Mouse (Mus musculus): ENCODE results near the gene Mapk13. TPM values are rescaled to one million over a fixed set of nuclear protein-coding genes. Genes with fewer than 3 reads are reported as not detected.

The Mapk13 gene
- polyA plus RNA-seq, 1 experiment: not detected

- TF ChIP-seq TAL1 (IDR thresholded peaks at IDR 0.05; ENCODE audit: low read length): no peak
- no peak for TF ChIP-seq GATA1 (IDR thresholded peaks at IDR 0.05; ENCODE audit: low read length)
- H3K36me3 ChIP-seq (ENCODE audit: control insufficient read depth): peaks cover 99% of the 10 kb centered on the region
- H3K4me3 ChIP-seq (replicated peaks): no peak overlapping the region
- peaks cover 22% of the 10 kb centered on the region for H3K9me3 ChIP-seq (ENCODE audit: control insufficient read depth, low read length)
- H3K27me3 ChIP-seq (ENCODE audit: control insufficient read depth): no peaks in the 10 kb centered on the region; the same call in 1 of the 2 replicates
- peaks cover 77% of the 10 kb centered on the region for H3K4me1 ChIP-seq (ENCODE audit: control insufficient read depth)
Observed at GRCm38 (mm10) chr17:28816875-28817811, 48.0 kb downstream of the Mapk13 start.

GRCm38 (mm10) chr17:28820189-28820588 lies 51.1 kb downstream of the Mapk13 start:
- TF ChIP-seq GATA1 (IDR thresholded peaks at IDR 0.05; ENCODE audit: low read length) (no peak), TAL1 (IDR thresholded peaks at IDR 0.05; ENCODE audit: low read length) (no peak)
- no peaks in the 10 kb centered on the region; the same call in 1 of the 2 replicates for H3K27me3 ChIP-seq (ENCODE audit: control insufficient read depth)
- H3K4me1 ChIP-seq (ENCODE audit: control insufficient read depth): peaks cover 85% of the 10 kb centered on the region
- no peak overlapping the region for H3K4me3 ChIP-seq (replicated peaks)
- peaks cover 99% of the 10 kb centered on the region for H3K36me3 ChIP-seq (ENCODE audit: control insufficient read depth)
- H3K9me3 ChIP-seq (ENCODE audit: control insufficient read depth, low read length): peaks cover 22% of the 10 kb centered on the region

GRCm38 (mm10) chr17:28823004-28823745 lies 54.1 kb downstream of the Mapk13 start:
- peak overlapping the region; percentile 69 for H3K4me3 ChIP-seq (replicated peaks)
- peaks cover 6% of the 10 kb centered on the region for H3K9me3 ChIP-seq (ENCODE audit: control insufficient read depth, low read length)
- H3K27me3 ChIP-seq (ENCODE audit: control insufficient read depth): no peaks in the 10 kb centered on the region; the same call in 1 of the 2 replicates
- H3K4me1 ChIP-seq (ENCODE audit: control insufficient read depth): peaks cover 95% of the 10 kb centered on the region
- H3K36me3 ChIP-seq (ENCODE audit: control insufficient read depth): peaks cover 99% of the 10 kb centered on the region
- TF ChIP-seq TAL1 (IDR thresholded peaks at IDR 0.05; ENCODE audit: low read length) (peak; percentile 99), GATA1 (IDR thresholded peaks at IDR 0.05; ENCODE audit: low read length) (peak; percentile 94)

- peak overlapping the region; percentile 69 for H3K4me3 ChIP-seq (replicated peaks)
- H3K9me3 ChIP-seq (ENCODE audit: control insufficient read depth, low read length): no peaks in the 10 kb centered on the region; the same call in 1 of the 2 replicates
- peaks cover 99% of the 10 kb centered on the region for H3K36me3 ChIP-seq (ENCODE audit: control insufficient read depth)
- peaks cover 95% of the 10 kb centered on the region for H3K4me1 ChIP-seq (ENCODE audit: control insufficient read depth)
- no peaks in the 10 kb centered on the region for H3K27me3 ChIP-seq (ENCODE audit: control insufficient read depth)
- TF ChIP-seq GATA1 (IDR thresholded peaks at IDR 0.05; ENCODE audit: low read length) (no peak), TAL1 (IDR thresholded peaks at IDR 0.05; ENCODE audit: low read length) (no peak)
Observed at GRCm38 (mm10) chr17:28823749-28824148, 54.7 kb downstream of the Mapk13 start.

- peak overlapping the region; percentile 69 for H3K4me3 ChIP-seq (replicated peaks)
- no peaks in the 10 kb centered on the region; the same call in 1 of the 2 replicates for H3K9me3 ChIP-seq (ENCODE audit: control insufficient read depth, low read length)
- H3K36me3 ChIP-seq (ENCODE audit: control insufficient read depth): peaks cover 100% of the 10 kb centered on the region
- H3K4me1 ChIP-seq (ENCODE audit: control insufficient read depth): peaks cover 99% of the 10 kb centered on the region
- TF ChIP-seq TAL1 (IDR thresholded peaks at IDR 0.05; ENCODE audit: low read length) (no peak), GATA1 (IDR thresholded peaks at IDR 0.05; ENCODE audit: low read length) (no peak)
- no peaks in the 10 kb centered on the region for H3K27me3 ChIP-seq (ENCODE audit: control insufficient read depth)
Observed at GRCm38 (mm10) chr17:28824896-28825295, 55.8 kb downstream of the Mapk13 start.

- no peak for TF ChIP-seq GATA1 (IDR thresholded peaks at IDR 0.05; ENCODE audit: low read length)
- TF ChIP-seq TAL1 (IDR thresholded peaks at IDR 0.05; ENCODE audit: low read length): no peak
- no peaks in the 10 kb centered on the region; the same call in 1 of the 2 replicates for H3K9me3 ChIP-seq (ENCODE audit: control insufficient read depth, low read length)
- H3K4me1 ChIP-seq (ENCODE audit: control insufficient read depth): peaks cover 100% of the 10 kb centered on the region
- peak overlapping the region; percentile 69 for H3K4me3 ChIP-seq (replicated peaks)
- H3K27me3 ChIP-seq (ENCODE audit: control insufficient read depth): no peaks in the 10 kb centered on the region
- peaks cover 100% of the 10 kb centered on the region for H3K36me3 ChIP-seq (ENCODE audit: control insufficient read depth)
Observed at GRCm38 (mm10) chr17:28825359-28826041, 56.4 kb downstream of the Mapk13 start.

GRCm38 (mm10) chr17:28827665-28828231 lies 58.7 kb downstream of the Mapk13 start:
- TF ChIP-seq GATA1 (IDR thresholded peaks at IDR 0.05; ENCODE audit: low read length): no peak
- TF ChIP-seq TAL1 (IDR thresholded peaks at IDR 0.05; ENCODE audit: low read length): no peak
- Histone ChIP-seq H3K27me3 (ENCODE audit: control insufficient read depth) (no peaks in the 10 kb centered on the region), H3K4me3 (replicated peaks) (peak overlapping the region; percentile 69), H3K36me3 (ENCODE audit: control insufficient read depth) (peaks cover 100% of the 10 kb centered on the region), H3K4me1 (ENCODE audit: control insufficient read depth) (peaks cover 100% of the 10 kb centered on the region), H3K9me3 (ENCODE audit: control insufficient read depth, low read length) (no peaks in the 10 kb centered on the region)

- Histone ChIP-seq H3K27me3 (ENCODE audit: control insufficient read depth) (no peaks in the 10 kb centered on the region), H3K4me3 (replicated peaks) (peak overlapping the region; percentile 69), H3K4me1 (ENCODE audit: control insufficient read depth) (peaks cover 100% of the 10 kb centered on the region), H3K36me3 (ENCODE audit: control insufficient read depth) (peaks cover 100% of the 10 kb centered on the region), H3K9me3 (ENCODE audit: control insufficient read depth, low read length) (no peaks in the 10 kb centered on the region)
- TF ChIP-seq GATA1 (IDR thresholded peaks at IDR 0.05; ENCODE audit: low read length) (peak; percentile 85), TAL1 (IDR thresholded peaks at IDR 0.05; ENCODE audit: low read length) (peak; percentile 94)
Observed at GRCm38 (mm10) chr17:28829120-28829519, 60.0 kb downstream of the Mapk13 start.

Other genes starting within 250 kb of the Mapk13 start
- gene Armc12, start 238.5 kb upstream of the Mapk13 start, polyA plus RNA-seq (2012): not detected in 2 replicates
- gene Clpsl2, start 219.9 kb upstream of the Mapk13 start, polyA plus RNA-seq (2012): not detected in 2 replicates
- gene Clps, start 208.5 kb upstream of the Mapk13 start, polyA plus RNA-seq (2012): not detected in 2 replicates
- gene Lhfpl5, start 193.7 kb upstream of the Mapk13 start, polyA plus RNA-seq (2012): not detected in 2 replicates
- 1.4 and 1.5 TPM in 2 replicates for gene Srpk1, start 146.6 kb upstream of the Mapk13 start, polyA plus RNA-seq (2012)
- gene Slc26a8, start 79.1 kb upstream of the Mapk13 start, polyA plus RNA-seq (2012): 0.04 and 0.08 TPM in 2 replicates
- 1.5 and 2.2 TPM in 2 replicates for gene Mapk14, start 78.0 kb upstream of the Mapk13 start, polyA plus RNA-seq (2012)
- not detected in 2 replicates for gene AC170998.1, start 43.2 kb upstream of the Mapk13 start, polyA plus RNA-seq (2012)
- 88.3 and 88.4 TPM in 2 replicates for gene Brpf3, start 31.8 kb downstream of the Mapk13 start, polyA plus RNA-seq (2012)
- not detected in 2 replicates for gene Pnpla1, start 89.1 kb downstream of the Mapk13 start, polyA plus RNA-seq (2012)
- not detected in 2 replicates for gene 4930539E08Rik, start 146.0 kb downstream of the Mapk13 start, polyA plus RNA-seq (2012)
- gene Pxt1, start 174.5 kb downstream of the Mapk13 start, polyA plus RNA-seq (2012): 0.09 and 0.37 TPM in 2 replicates
- gene Kctd20, start 182.7 kb downstream of the Mapk13 start, polyA plus RNA-seq (2012): 11.3 and 19.7 TPM in 2 replicates
- gene Stk38, start 238.7 kb downstream of the Mapk13 start, polyA plus RNA-seq (2012): 4.2 and 4.4 TPM in 2 replicates